26 mouse cellular contexts compared by ENCODE assay signal in genomic region chr3:75575582-75575981, GRCm38 (mm10). TPM values are rescaled to one million over a fixed set of nuclear protein-coding genes. Genes with fewer than 3 reads are reported as not detected.
"Had no signal": no experiment of that assay in that cellular context is flagged by ENCODE, and none has a peak within 500 bp of the region (broad histone marks: within the 10 kb centered on the region; RNA-seq: fewer than 3 reads in every experiment).

No protein-coding gene starts in this region.

- H3K9me3 ChIP-seq: embryonic facial prominence, embryonic 10.5 days; embryonic facial prominence, embryonic 12.5 days; embryonic facial prominence, embryonic 13.5 days; embryonic facial prominence, embryonic 15.5 days; forebrain, embryonic 10.5 days; forebrain, embryonic 12.5 days; forebrain, embryonic 13.5 days; forebrain, embryonic 15.5 days had no signal

- H3K36me3 ChIP-seq: embryonic facial prominence, embryonic 10.5 days; embryonic facial prominence, embryonic 12.5 days; embryonic facial prominence, embryonic 13.5 days; embryonic facial prominence, embryonic 15.5 days; forebrain, embryonic 10.5 days; forebrain, embryonic 12.5 days; forebrain, embryonic 15.5 days had no signal

- H3K4me2 ChIP-seq: embryonic facial prominence, embryonic 12.5 days; embryonic facial prominence, embryonic 13.5 days; embryonic facial prominence, embryonic 15.5 days; forebrain, embryonic 12.5 days; forebrain, embryonic 13.5 days; forebrain, embryonic 15.5 days had no signal

- DNase-seq: cerebellum, adult 9-10 months; cerebellum, adult 9-11 months; cerebellum, postnatal 10 days; cerebellum, postnatal 14 days; cerebellum, postnatal 25 days; cerebellum, postnatal 36 days; embryo, embryonic 11 days; forebrain, postnatal 0 days; gastrocnemius, adult 2 months; gastrocnemius, postnatal 10 days; gastrocnemius, postnatal 14 days; gastrocnemius, postnatal 25 days; gastrocnemius, postnatal 36 days; heart, adult 18-20 months; heart, adult 2 months had no signal

- H3K27me3 ChIP-seq: embryonic facial prominence, embryonic 12.5 days; embryonic facial prominence, embryonic 13.5 days; embryonic facial prominence, embryonic 15.5 days; forebrain, embryonic 12.5 days; forebrain, embryonic 13.5 days; forebrain, embryonic 15.5 days had no signal

- H3K27ac ChIP-seq: embryonic facial prominence, embryonic 10.5 days; embryonic facial prominence, embryonic 12.5 days; embryonic facial prominence, embryonic 13.5 days; embryonic facial prominence, embryonic 15.5 days; forebrain, embryonic 10.5 days; forebrain, embryonic 12.5 days; forebrain, embryonic 13.5 days; forebrain, embryonic 15.5 days; gastrocnemius, adult 2 months; heart, adult 2 months had no signal

- H3K4me3 ChIP-seq: embryonic facial prominence, embryonic 10.5 days; embryonic facial prominence, embryonic 12.5 days; embryonic facial prominence, embryonic 13.5 days; embryonic facial prominence, embryonic 15.5 days; erythroblast, embryonic 14.5 days; forebrain, embryonic 10.5 days; forebrain, embryonic 12.5 days; forebrain, embryonic 13.5 days; forebrain, embryonic 15.5 days; gastrocnemius, adult 2 months; heart, adult 2 months had no signal

- H3K9ac ChIP-seq: embryonic facial prominence, embryonic 12.5 days; embryonic facial prominence, embryonic 13.5 days; embryonic facial prominence, embryonic 15.5 days; forebrain, embryonic 12.5 days; forebrain, embryonic 13.5 days; forebrain, embryonic 15.5 days; forebrain, postnatal 0 days had no signal

- H3K4me1 ChIP-seq: embryonic facial prominence, embryonic 10.5 days; embryonic facial prominence, embryonic 12.5 days; embryonic facial prominence, embryonic 13.5 days; embryonic facial prominence, embryonic 15.5 days; forebrain, embryonic 10.5 days; forebrain, embryonic 12.5 days; forebrain, embryonic 13.5 days; forebrain, embryonic 15.5 days had no signal

- ATAC-seq: forebrain, embryonic 13.5 days; forebrain, embryonic 14.5 days; forebrain, embryonic 15.5 days; forebrain, embryonic 16.5 days; forebrain, postnatal 0 days had no signal

RNA-seq across cellular contexts. Expression of gene Serpini1, which starts 18.2 kb away (rescaled TPM):
- polyA plus RNA-seq: erythroblast, embryonic 14.5 days had no signal
